Mouse (Mus musculus) lung, embryonic 14.5 days (tissue): ENCODE data around the gene Pold1. TPM values are rescaled to one million over a fixed set of nuclear protein-coding genes. Genes with fewer than 3 reads are reported as not detected.

Experiments
- ATAC-seq: fragments of 200-750 bp; cut with Nextera tagmentation; 2 replicates; pipeline ENCODE4 v1.8.0; 2017; ENCODE audit warnings: mild to moderate bottlenecking, moderate TSS enrichment, moderate library complexity; ENCODE audit not compliant: insufficient read depth
- DNase-seq: peaks from one replicate; pipeline ENCODE4 v3.0.0-alpha.2; 2015
- H3K27ac ChIP-seq: fragments of 300-500 bp; sonication (generic); 2 replicates; pipeline ENCODE4 v1.5.1; 2014; ENCODE audit warnings: low read depth, mild to moderate bottlenecking, moderate library complexity
- H3K27me3 ChIP-seq: fragments of 300-500 bp; sonication (generic); 2 replicates; pipeline ENCODE4 v1.6.1; 2014; ENCODE audit warnings: low read length, control low read depth; ENCODE audit not compliant: insufficient read depth
- H3K36me3 ChIP-seq: fragments of 300-500 bp; sonication (generic); 2 replicates; pipeline ENCODE4 v1.6.1; 2014; ENCODE audit warnings: control low read depth; ENCODE audit not compliant: insufficient read depth
- H3K4me1 ChIP-seq: fragments of 300-500 bp; sonication (generic); 2 replicates; pipeline ENCODE4 v1.6.1; 2014; ENCODE audit warnings: antibody characterized with exemption, control low read depth; ENCODE audit not compliant: insufficient read depth
- H3K4me2 ChIP-seq: fragments of 300-500 bp; sonication (generic); 2 replicates; pipeline ENCODE4 v1.6.1; 2014; ENCODE audit warnings: mild to moderate bottlenecking
- H3K4me3 ChIP-seq: fragments of 300-500 bp; sonication (generic); 2 replicates; pipeline ENCODE4 v1.5.1; 2014; ENCODE audit warnings: low read depth, low read length
- H3K9ac ChIP-seq: fragments of 300-500 bp; sonication (generic); 2 replicates; pipeline ENCODE4 v1.6.1; 2014
- H3K9me3 ChIP-seq: fragments of 300-500 bp; sonication (generic); 2 replicates; pipeline ENCODE4 v1.6.1; 2016; ENCODE audit warnings: low read depth, low read length, control low read depth
- CTCF ChIP-seq: IDR thresholded peaks from 2 replicates; pipeline ENCODE4 v1.5.1; 2016; ENCODE audit warnings: antibody characterized with exemption, low read depth
- WGBS: fragments of 180-500 bp; shearing (Covaris S2); extraction: QIAGEN DNeasy Blood & Tissue Kit; methylation state at CpG from one replicate; pipeline ENCODE4 v1.1.7; 2014; 5-methylcytosine and 5-hydroxymethylcytosine counted together
- polyA plus RNA-seq: library from polyadenylated mRNA; unstranded; fragments of >200 nt; fragmentation: Nextera tagmentation; extraction: Ambion mirVana; gene quantifications from 2 replicates; pipeline ENCODE4 v1.2.1, GENCODE M21; 2014

Pold1 gene
- polyA plus RNA-seq, 1 experiment from 2014 or later, result 105 TPM

- Histone ChIP-seq H3K36me3 (peaks cover 42% of the 10 kb centered on the region), H3K27ac (no peak overlapping the region), H3K4me1 (0 out of 2 replicates have a peak, but pooled peaks cover 6% of the 10 kb centered on the region), H3K4me2 (peak overlapping the region; percentile 86), H3K9ac (peak overlapping the region; percentile 68), H3K9me3 (no peaks in the 10 kb centered on the region), H3K4me3 (peak overlapping the region; percentile 67; the same call in 1 of the 2 replicates), H3K27me3 (no peaks in the 10 kb centered on the region)
- no peak for ATAC-seq
- 82% methylated on average over 13 of the region's 13 CpGs for WGBS
- no peak for TF ChIP-seq CTCF
- no peak for DNase-seq
These were observed 1.6 kb downstream of the Pold1 start for GRCm38 (mm10) chr7:44547041-44547440.

- H3K4me3 ChIP-seq, result no peak overlapping the region
- H3K27ac ChIP-seq, result no peak overlapping the region
- DNase-seq (no peak), ATAC-seq (no peak)
- H3K9me3 ChIP-seq, result no peaks in the 10 kb centered on the region
- H3K4me1 ChIP-seq, result 0 out of 2 replicates have a peak, but pooled peaks cover 6% of the 10 kb centered on the region
- no peak overlapping the region for H3K9ac ChIP-seq
- 95% methylated on average over 3 of the region's 3 CpGs for WGBS
- no peak overlapping the region for H3K4me2 ChIP-seq
- TF ChIP-seq CTCF, result no peak
- H3K36me3 ChIP-seq, result peaks cover 42% of the 10 kb centered on the region
- no peaks in the 10 kb centered on the region for H3K27me3 ChIP-seq
These were observed 2.4 kb downstream of the Pold1 start for GRCm38 (mm10) chr7:44546274-44546673.

- WGBS, result 79% methylated on average over 12 of the region's 12 CpGs
- Histone ChIP-seq H3K4me3 (no peak overlapping the region), H3K4me2 (no peak overlapping the region), H3K27ac (no peak overlapping the region), H3K36me3 (peaks cover 56% of the 10 kb centered on the region), H3K9me3 (no peaks in the 10 kb centered on the region), H3K27me3 (no peaks in the 10 kb centered on the region), H3K4me1 (0 out of 2 replicates have a peak, but pooled peaks cover 6% of the 10 kb centered on the region), H3K9ac (no peak overlapping the region)
- no peak for TF ChIP-seq CTCF
- ATAC-seq, result no peak
- no peak for DNase-seq
These were observed 5.6 kb downstream of the Pold1 start for GRCm38 (mm10) chr7:44543071-44543470.

- Histone ChIP-seq H3K4me2 (no peak overlapping the region), H3K9ac (no peak overlapping the region), H3K27me3 (no peaks in the 10 kb centered on the region), H3K4me1 (0 out of 2 replicates have a peak, but pooled peaks cover 3% of the 10 kb centered on the region), H3K27ac (no peak overlapping the region), H3K36me3 (peaks cover 61% of the 10 kb centered on the region), H3K9me3 (no peaks in the 10 kb centered on the region), H3K4me3 (no peak overlapping the region)
- WGBS, result 96% methylated on average over 11 of the region's 11 CpGs
- no peak for TF ChIP-seq CTCF
- ATAC-seq, result no peak
- no peak for DNase-seq
These were observed 6.1 kb downstream of the Pold1 start for GRCm38 (mm10) chr7:44542555-44542954.

- Histone ChIP-seq H3K4me3 (no peak overlapping the region), H3K9me3 (no peaks in the 10 kb centered on the region), H3K4me2 (no peak overlapping the region), H3K27me3 (no peaks in the 10 kb centered on the region), H3K27ac (no peak overlapping the region), H3K9ac (no peak overlapping the region), H3K36me3 (peaks cover 92% of the 10 kb centered on the region), H3K4me1 (no peaks in the 10 kb centered on the region)
- DNase-seq (no peak), ATAC-seq (no peak)
- no peak for TF ChIP-seq CTCF
- WGBS, result 90% methylated on average over 41 of the region's 41 CpGs
These were observed 9.7 kb downstream of the Pold1 start for GRCm38 (mm10) chr7:44538756-44539624.

GRCm38 (mm10) chr7:44537496-44537895 lies 11.2 kb downstream of the Pold1 start:
- H3K4me2 ChIP-seq, result no peak overlapping the region
- DNase-seq (no peak), ATAC-seq (no peak)
- H3K9me3 ChIP-seq, result no peaks in the 10 kb centered on the region
- H3K9ac ChIP-seq, result no peak overlapping the region
- no peak overlapping the region for H3K4me3 ChIP-seq
- H3K4me1 ChIP-seq, result no peaks in the 10 kb centered on the region
- no peak overlapping the region for H3K27ac ChIP-seq
- WGBS, result 92% methylated on average over 13 of the region's 13 CpGs
- H3K27me3 ChIP-seq, result no peaks in the 10 kb centered on the region
- H3K36me3 ChIP-seq, result peaks cover 97% of the 10 kb centered on the region
- TF ChIP-seq CTCF, result no peak

GRCm38 (mm10) chr7:44537009-44537408 lies 11.6 kb downstream of the Pold1 start:
- no peaks in the 10 kb centered on the region for H3K27me3 ChIP-seq
- no peak for TF ChIP-seq CTCF
- DNase-seq (no peak), ATAC-seq (no peak)
- H3K9me3 ChIP-seq, result no peaks in the 10 kb centered on the region
- no peak overlapping the region for H3K27ac ChIP-seq
- H3K4me1 ChIP-seq, result no peaks in the 10 kb centered on the region
- H3K9ac ChIP-seq, result no peak overlapping the region
- H3K4me2 ChIP-seq, result no peak overlapping the region
- WGBS, result 70% methylated on average over 7 of the region's 7 CpGs
- H3K36me3 ChIP-seq, result peaks cover 96% of the 10 kb centered on the region
- H3K4me3 ChIP-seq, result no peak overlapping the region
